Mouse (Mus musculus): ENCODE measurements around the gene Rnf19b.

Rnf19b gene

GRCm38 (mm10) chr4:129058207-129059092 lies at the start of gene Rnf19b:
Gene Rnf19b (plus strand): TSS chr4:129058271.
- DNase-seq (ENCODE audit: extremely low spot score, low spot score) = peak; percentile 71

GRCm38 (mm10) chr4:129008672-129009071 lies 49.4 kb upstream of the Rnf19b start:
- no peak for DNase-seq (ENCODE audit: extremely low spot score, low spot score)

GRCm38 (mm10) chr4:129009521-129009920 lies 48.5 kb upstream of the Rnf19b start:
- no peak for DNase-seq (ENCODE audit: extremely low spot score, low spot score)

- no peak for DNase-seq (ENCODE audit: extremely low spot score, low spot score)
These were observed 46.4 kb upstream of the Rnf19b start for GRCm38 (mm10) chr4:129011604-129012121.

GRCm38 (mm10) chr4:129013151-129013864 lies 44.8 kb upstream of the Rnf19b start:
- DNase-seq (ENCODE audit: extremely low spot score, low spot score) = no peak

- DNase-seq (ENCODE audit: extremely low spot score, low spot score) = no peak
These were observed 41.7 kb upstream of the Rnf19b start for GRCm38 (mm10) chr4:129016329-129016728.

- no peak for DNase-seq (ENCODE audit: extremely low spot score, low spot score)
These were observed 40.9 kb upstream of the Rnf19b start for GRCm38 (mm10) chr4:129017150-129017549.

GRCm38 (mm10) chr4:129018788-129019435 lies 39.2 kb upstream of the Rnf19b start:
- no peak for DNase-seq (ENCODE audit: extremely low spot score, low spot score)

GRCm38 (mm10) chr4:129019788-129020187 lies 38.3 kb upstream of the Rnf19b start:
- DNase-seq (ENCODE audit: extremely low spot score, low spot score) = no peak

- no peak for DNase-seq (ENCODE audit: extremely low spot score, low spot score)
These were observed 37.6 kb upstream of the Rnf19b start for GRCm38 (mm10) chr4:129020454-129020853.

- DNase-seq (ENCODE audit: extremely low spot score, low spot score) = no peak
These were observed 36.6 kb upstream of the Rnf19b start for GRCm38 (mm10) chr4:129021426-129021825.

- DNase-seq (ENCODE audit: extremely low spot score, low spot score) = no peak
These were observed 36.2 kb upstream of the Rnf19b start for GRCm38 (mm10) chr4:129021886-129022285.

- no peak for DNase-seq (ENCODE audit: extremely low spot score, low spot score)
These were observed 34.2 kb upstream of the Rnf19b start for GRCm38 (mm10) chr4:129023884-129024283.

- no peak for DNase-seq (ENCODE audit: extremely low spot score, low spot score)
These were observed 33.3 kb upstream of the Rnf19b start for GRCm38 (mm10) chr4:129024775-129025174.

- no peak for DNase-seq (ENCODE audit: extremely low spot score, low spot score)
These were observed 32.4 kb upstream of the Rnf19b start for GRCm38 (mm10) chr4:129025707-129026106.

GRCm38 (mm10) chr4:129030746-129031145 lies 27.3 kb upstream of the Rnf19b start:
- no peak for DNase-seq (ENCODE audit: extremely low spot score, low spot score)

- no peak for DNase-seq (ENCODE audit: extremely low spot score, low spot score)
These were observed 26.6 kb upstream of the Rnf19b start for GRCm38 (mm10) chr4:129031408-129031965.

GRCm38 (mm10) chr4:129032133-129032962 lies 25.7 kb upstream of the Rnf19b start:
- no peak for DNase-seq (ENCODE audit: extremely low spot score, low spot score)

- peak; percentile 42 for DNase-seq (ENCODE audit: extremely low spot score, low spot score)
These were observed 24.8 kb upstream of the Rnf19b start for GRCm38 (mm10) chr4:129032963-129033951.
